Mouse (Mus musculus): ENCODE measurements around the gene Gm14399.
"Not testable (repeated sequence)": the region's sequence is repeated elsewhere in the genome, so short reads cannot be mapped to it uniquely, and the experiment has no call there.

Gm14399 gene

GRCm38 (mm10) chr2:175141993-175142295 lies at the start of gene Gm14399:
Gene Gm14399, minus strand, starts transcription at chr2:175142012.
- DNase-seq (ENCODE audit: low read depth, low spot score), result not testable (repeated sequence)

- DNase-seq (ENCODE audit: low read depth, low spot score), result not testable (repeated sequence)
These were observed 37.2 kb upstream of the Gm14399 start for GRCm38 (mm10) chr2:175179008-175179407.

- DNase-seq (ENCODE audit: low read depth, low spot score), result no peak
These were observed 34.5 kb upstream of the Gm14399 start for GRCm38 (mm10) chr2:175176312-175176711.

GRCm38 (mm10) chr2:175175401-175176180 lies 33.8 kb upstream of the Gm14399 start, which contains the start of gene Gm14443:
Gene Gm14443, minus strand, starts transcription at chr2:175175871.
- DNase-seq (ENCODE audit: low read depth, low spot score), result peak; percentile 21

GRCm38 (mm10) chr2:175174058-175174457 lies 32.2 kb upstream of the Gm14399 start:
- DNase-seq (ENCODE audit: low read depth, low spot score), result not testable (repeated sequence)

GRCm38 (mm10) chr2:175172906-175173595 lies 31.2 kb upstream of the Gm14399 start:
- not testable (repeated sequence) for DNase-seq (ENCODE audit: low read depth, low spot score)

GRCm38 (mm10) chr2:175172123-175172522 lies 30.3 kb upstream of the Gm14399 start:
- no peak for DNase-seq (ENCODE audit: low read depth, low spot score)

GRCm38 (mm10) chr2:175166870-175167269 lies 25.1 kb upstream of the Gm14399 start:
- not testable (repeated sequence) for DNase-seq (ENCODE audit: low read depth, low spot score)

- not testable (repeated sequence) for DNase-seq (ENCODE audit: low read depth, low spot score)
These were observed 23.3 kb upstream of the Gm14399 start for GRCm38 (mm10) chr2:175165110-175165509.

- DNase-seq (ENCODE audit: low read depth, low spot score), result not testable (repeated sequence)
These were observed 19.6 kb upstream of the Gm14399 start for GRCm38 (mm10) chr2:175161438-175161837.

GRCm38 (mm10) chr2:175158642-175159041 lies 16.8 kb upstream of the Gm14399 start:
- no peak for DNase-seq (ENCODE audit: low read depth, low spot score)

- no peak for DNase-seq (ENCODE audit: low read depth, low spot score)
These were observed 14.9 kb upstream of the Gm14399 start for GRCm38 (mm10) chr2:175156696-175157095.

- not testable (repeated sequence) for DNase-seq (ENCODE audit: low read depth, low spot score)
These were observed 457 bp downstream of the Gm14399 start for GRCm38 (mm10) chr2:175141118-175141992.

GRCm38 (mm10) chr2:175140624-175141023 lies 1.2 kb downstream of the Gm14399 start:
- not testable (repeated sequence) for DNase-seq (ENCODE audit: low read depth, low spot score)
